Mouse (Mus musculus) midbrain, embryonic 15.5 days (tissue): ENCODE data around the gene Ibsp. TPM values are rescaled to one million over a fixed set of nuclear protein-coding genes. Genes with fewer than 3 reads are reported as not detected.

Experiments
- ATAC-seq: fragments of 200-750 bp; cut with Nextera tagmentation; replicated peaks from 2 replicates; pipeline ENCODE4 v1.8.0; 2017; ENCODE audit warnings: moderate TSS enrichment
- H3K27ac ChIP-seq: fragments of 300-500 bp; sonication (generic); 2 replicates; pipeline ENCODE4 v1.5.1; 2015; ENCODE audit warnings: mild to moderate bottlenecking, inconsistent platforms
- H3K27me3 ChIP-seq: fragments of 300-500 bp; sonication (generic); replicated peaks from 2 replicates; pipeline ENCODE4 v1.6.1; 2015; ENCODE audit warnings: inconsistent platforms
- H3K36me3 ChIP-seq: fragments of 300-500 bp; sonication (generic); replicated peaks from 2 replicates; pipeline ENCODE4 v1.6.1; 2015; ENCODE audit warnings: inconsistent platforms
- H3K4me1 ChIP-seq: fragments of 300-500 bp; sonication (generic); 2 replicates; pipeline ENCODE4 v1.6.1; 2015; ENCODE audit warnings: inconsistent platforms
- H3K4me2 ChIP-seq: fragments of 300-500 bp; sonication (generic); 2 replicates; pipeline ENCODE4 v1.6.1; 2015; ENCODE audit warnings: inconsistent platforms, mild to moderate bottlenecking, moderate library complexity
- H3K4me3 ChIP-seq: fragments of 300-500 bp; sonication (generic); 2 replicates; pipeline ENCODE4 v1.5.1; 2015; ENCODE audit warnings: mild to moderate bottlenecking, inconsistent platforms
- H3K9ac ChIP-seq: fragments of 300-500 bp; sonication (generic); 2 replicates; pipeline ENCODE4 v1.6.1; 2015; ENCODE audit warnings: mild to moderate bottlenecking, inconsistent platforms
- H3K9me3 ChIP-seq: fragments of 300-500 bp; sonication (generic); 2 replicates; pipeline ENCODE4 v1.6.1; 2016; ENCODE audit warnings: inconsistent platforms
- WGBS: fragments of 180-500 bp; shearing (Covaris S2); methylation state at CpG from one replicate; pipeline ENCODE4 v1.1.7; 2015; ENCODE audit warnings: mixed read lengths; 5-methylcytosine and 5-hydroxymethylcytosine counted together
- microRNA-seq: library from miRNA; unstranded; fragments of <30 nt; microRNA quantifications from one replicate; pipeline ENCODE4, GENCODE M21; 2016
- polyA plus RNA-seq: library from polyadenylated mRNA; unstranded; fragments of >200 nt; fragmentation: Nextera tagmentation; extraction: Ambion mirVana; gene quantifications from 2 replicates; pipeline ENCODE4 v1.2.1, GENCODE M21; 2015

Ibsp gene
- polyA plus RNA-seq, 1 experiment from 2014 or later, result 0.23 TPM

GRCm38 (mm10) chr5:104345241-104345630, 46.3 kb downstream of the Ibsp start:
- no peak overlapping the region for H3K4me3 ChIP-seq
- H3K9ac ChIP-seq, result no peak overlapping the region
- no peak overlapping the region for H3K4me2 ChIP-seq
- no peak overlapping the region for H3K27ac ChIP-seq
- H3K36me3 ChIP-seq, result no peaks in the 10 kb centered on the region
- H3K9me3 ChIP-seq, result no peaks in the 10 kb centered on the region
- H3K4me1 ChIP-seq, result no peaks in the 10 kb centered on the region
- no peaks in the 10 kb centered on the region for H3K27me3 ChIP-seq
- 88% methylated on average over 6 of the region's 6 CpGs for WGBS
- no peak for ATAC-seq

- no peak for ATAC-seq
- Histone ChIP-seq H3K4me3 (no peak overlapping the region), H3K36me3 (no peaks in the 10 kb centered on the region), H3K27ac (no peak overlapping the region), H3K9ac (no peak overlapping the region), H3K27me3 (no peaks in the 10 kb centered on the region), H3K9me3 (no peaks in the 10 kb centered on the region), H3K4me2 (no peak overlapping the region), H3K4me1 (no peaks in the 10 kb centered on the region)
- WGBS, result 63% methylated on average over 1 of the region's 1 CpGs
Observed at GRCm38 (mm10) chr5:104351041-104351440, 52.1 kb downstream of the Ibsp start.

- no peaks in the 10 kb centered on the region for H3K4me1 ChIP-seq
- no peaks in the 10 kb centered on the region for H3K36me3 ChIP-seq
- no peak for ATAC-seq
- H3K9me3 ChIP-seq, result no peaks in the 10 kb centered on the region
- no peak overlapping the region for H3K4me3 ChIP-seq
- no peak overlapping the region for H3K27ac ChIP-seq
- no peak overlapping the region for H3K4me2 ChIP-seq
- 70% methylated on average over 5 of the region's 5 CpGs for WGBS
- H3K27me3 ChIP-seq, result no peaks in the 10 kb centered on the region
- no peak overlapping the region for H3K9ac ChIP-seq
Observed at GRCm38 (mm10) chr5:104351874-104352273, 52.9 kb downstream of the Ibsp start.

GRCm38 (mm10) chr5:104357575-104357974, 58.6 kb downstream of the Ibsp start:
- no peak for ATAC-seq
- 85% methylated on average over 5 of the region's 5 CpGs for WGBS

GRCm38 (mm10) chr5:104358592-104358991, 59.6 kb downstream of the Ibsp start:
- no peaks in the 10 kb centered on the region for H3K4me1 ChIP-seq
- 71% methylated on average over 7 of the region's 7 CpGs for WGBS

More at GRCm38 (mm10) chr5:104357575-104357974, 58.6 kb downstream of the Ibsp start:
- Histone ChIP-seq H3K9ac (no peak overlapping the region), H3K27me3 (no peaks in the 10 kb centered on the region), H3K4me3 (no peak overlapping the region), H3K4me2 (no peak overlapping the region), H3K4me1 (no peaks in the 10 kb centered on the region), H3K9me3 (no peaks in the 10 kb centered on the region), H3K36me3 (no peaks in the 10 kb centered on the region), H3K27ac (no peak overlapping the region)

GRCm38 (mm10) chr5:104359257-104359656, 60.3 kb downstream of the Ibsp start:
- ATAC-seq, result no peak
- WGBS, result 78% methylated on average over 6 of the region's 6 CpGs

More at GRCm38 (mm10) chr5:104358592-104358991, 59.6 kb downstream of the Ibsp start:
- Histone ChIP-seq H3K9ac (no peak overlapping the region), H3K9me3 (no peaks in the 10 kb centered on the region), H3K27me3 (no peaks in the 10 kb centered on the region), H3K4me3 (no peak overlapping the region), H3K4me2 (no peak overlapping the region), H3K36me3 (no peaks in the 10 kb centered on the region), H3K27ac (no peak overlapping the region)
- no peak for ATAC-seq

More at GRCm38 (mm10) chr5:104359257-104359656, 60.3 kb downstream of the Ibsp start:
- Histone ChIP-seq H3K4me1 (no peaks in the 10 kb centered on the region), H3K27ac (no peak overlapping the region), H3K9ac (no peak overlapping the region), H3K36me3 (no peaks in the 10 kb centered on the region), H3K4me2 (no peak overlapping the region), H3K27me3 (no peaks in the 10 kb centered on the region), H3K9me3 (no peaks in the 10 kb centered on the region), H3K4me3 (no peak overlapping the region)

Small RNA genes lying within 50 kb of the gene (microRNA-seq; reads per million reads assigned to microRNA genes)
- gene Gm23616, result not detected

Other genes with a start within 250 kb of the Ibsp start
- gene Gm17660, start 221.6 kb upstream of the Ibsp start, polyA plus RNA-seq, result 0.63 TPM in 1 of 2 replicates, not detected in the other
- 167 and 185 TPM in 2 replicates for gene Sparcl1, start 185.4 kb upstream of the Ibsp start, polyA plus RNA-seq
- 0.04 TPM in 1 of 2 replicates, not detected in the other for gene Dspp, start 128.5 kb upstream of the Ibsp start, polyA plus RNA-seq
- 0.48 and 0.73 TPM in 2 replicates for gene Dmp1, start 96.6 kb upstream of the Ibsp start, polyA plus RNA-seq
- not detected in 2 replicates for gene Mepe, start 26.2 kb downstream of the Ibsp start, polyA plus RNA-seq
- 11.0 and 14.8 TPM in 2 replicates for gene Spp1, start 135.9 kb downstream of the Ibsp start, polyA plus RNA-seq
- 9.2 TPM in 2 replicates for gene Pkd2, start 160.3 kb downstream of the Ibsp start, polyA plus RNA-seq
- 13.2 and 13.3 TPM in 2 replicates for gene BC005561, start 209.2 kb downstream of the Ibsp start, polyA plus RNA-seq